Mouse (Mus musculus) cerebellum, postnatal 36 days (tissue): ENCODE results near the gene Ckap5.

Experiments used
- DNase-seq, 2 experiments: peaks; one replicate each; pipeline ENCODE4 v3.0.0; 2021 to 2022; ENCODE audit warnings: mixed read lengths in 2 of 2

Gene Ckap5

GRCm38 (mm10) chr2:91655827-91656226, 129.3 kb downstream of the Ckap5 start:
- DNase-seq = no peak

GRCm38 (mm10) chr2:91656774-91657173, 130.2 kb downstream of the Ckap5 start:
- DNase-seq = no peak

GRCm38 (mm10) chr2:91659657-91660056, 133.1 kb downstream of the Ckap5 start:
- DNase-seq = no peak

- no peak for DNase-seq
Observed at GRCm38 (mm10) chr2:91660981-91661380, 134.4 kb downstream of the Ckap5 start.

GRCm38 (mm10) chr2:91664780-91665179, 138.2 kb downstream of the Ckap5 start:
- no peak for DNase-seq

GRCm38 (mm10) chr2:91666386-91666910, 139.9 kb downstream of the Ckap5 start:
- DNase-seq = no peak

GRCm38 (mm10) chr2:91667747-91668146, 141.2 kb downstream of the Ckap5 start:
- DNase-seq = no peak

GRCm38 (mm10) chr2:91669326-91669725, 142.8 kb downstream of the Ckap5 start:
- DNase-seq = no peak

- no peak for DNase-seq
Observed at GRCm38 (mm10) chr2:91670038-91670437, 143.5 kb downstream of the Ckap5 start.
